Mouse (Mus musculus) spleen, adult 2 months (tissue): ENCODE measurements around the gene Ptprm. TPM values are rescaled to one million over a fixed set of nuclear protein-coding genes. Genes with fewer than 3 reads are reported as not detected.

Experiments
- DNase-seq, 2 experiments: peaks; one replicate each; pipeline versions ENCODE4 v3.0.0 to v3.0.0-alpha.2; 2012 to 2021; ENCODE audit warnings: low spot score in 2 of 2, low read depth in 1 of 2
- H3K27ac ChIP-seq: fragments of 200-500 bp; 2 replicates; pipeline ENCODE4 v1.5.1; 2012; ENCODE audit warnings: low read length, inconsistent platforms; ENCODE audit not compliant: insufficient read depth
- H3K27me3 ChIP-seq: fragments of 200-500 bp; 2 replicates; pipeline ENCODE4 v1.6.1; 2012; ENCODE audit warnings: mild to moderate bottlenecking, moderate library complexity, low read length, inconsistent platforms; ENCODE audit not compliant: control insufficient read depth, insufficient read depth
- H3K36me3 ChIP-seq: fragments of 200-500 bp; 2 replicates; pipeline ENCODE4 v1.6.1; 2012; ENCODE audit warnings: mild to moderate bottlenecking, low read length, inconsistent platforms; ENCODE audit not compliant: control insufficient read depth, insufficient read depth
- H3K4me1 ChIP-seq: fragments of 200-500 bp; 2 replicates; pipeline ENCODE4 v1.6.1; 2011; ENCODE audit warnings: inconsistent platforms; ENCODE audit not compliant: control insufficient read depth, insufficient read depth, insufficient read length
- H3K4me3 ChIP-seq: fragments of 200-500 bp; 2 replicates; pipeline ENCODE4 v1.5.1; 2011; ENCODE audit warnings: mild to moderate bottlenecking, inconsistent platforms; ENCODE audit not compliant: insufficient read depth, insufficient read length; ENCODE audit errors: extremely low read depth
- CTCF ChIP-seq: fragments of 200-500 bp; IDR thresholded peaks from 2 replicates; pipeline ENCODE4 v1.5.1; 2011; ENCODE audit warnings: mild to moderate bottlenecking, inconsistent platforms; ENCODE audit not compliant: insufficient read depth, insufficient read length, insufficient replicate concordance; ENCODE audit errors: extremely low read depth
- POLR2A ChIP-seq: fragments of 200-500 bp; IDR thresholded peaks from 2 replicates; pipeline ENCODE4 v1.6.1; 2011; ENCODE audit warnings: low read depth, low read length, inconsistent platforms
- WGBS: fragments of 180-500 bp; shearing (Covaris S2); methylation state at CpG from one replicate; pipeline ENCODE4 v1.1.7; 2018; 5-methylcytosine and 5-hydroxymethylcytosine counted together
- polyA plus RNA-seq: library from polyadenylated mRNA; depleted of rRNA; stranded (reverse); fragments of >200 nt; gene quantifications from 2 replicates; pipeline ENCODE4 v1.2.3, GENCODE M21; 2012

The Ptprm gene
- polyA plus RNA-seq, 1 experiment = 5.0 TPM

DNA sequence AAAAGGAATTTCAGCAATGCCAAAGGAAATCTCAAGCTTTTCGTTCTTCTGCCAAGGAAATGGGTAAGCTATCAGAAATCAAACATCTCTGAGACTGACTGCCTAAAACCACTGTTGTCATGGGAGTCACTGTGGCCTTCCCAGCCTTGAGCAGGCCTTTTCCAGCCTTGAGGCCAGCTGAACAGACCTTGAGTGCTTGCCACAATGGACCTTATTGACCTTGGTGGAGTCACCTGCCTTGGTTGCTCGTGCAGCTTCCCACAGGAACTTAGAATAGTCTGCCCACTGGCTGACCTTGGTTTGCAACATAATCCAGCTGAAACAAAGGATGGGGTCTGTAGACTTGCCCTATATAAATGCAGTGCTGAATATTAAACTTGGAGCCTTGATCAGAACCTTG is 395.5 kb downstream of the Ptprm start:
- no peak for DNase-seq
- Histone ChIP-seq H3K4me1 (no peaks in the 10 kb centered on the region), H3K27me3 (no peaks in the 10 kb centered on the region), H3K4me3 (no peak overlapping the region), H3K27ac (no peak overlapping the region), H3K36me3 (no peaks in the 10 kb centered on the region)
- TF ChIP-seq POLR2A (no peak), CTCF (no peak)
- WGBS = 60% methylated on average over 2 of the region's 2 CpGs

DNA sequence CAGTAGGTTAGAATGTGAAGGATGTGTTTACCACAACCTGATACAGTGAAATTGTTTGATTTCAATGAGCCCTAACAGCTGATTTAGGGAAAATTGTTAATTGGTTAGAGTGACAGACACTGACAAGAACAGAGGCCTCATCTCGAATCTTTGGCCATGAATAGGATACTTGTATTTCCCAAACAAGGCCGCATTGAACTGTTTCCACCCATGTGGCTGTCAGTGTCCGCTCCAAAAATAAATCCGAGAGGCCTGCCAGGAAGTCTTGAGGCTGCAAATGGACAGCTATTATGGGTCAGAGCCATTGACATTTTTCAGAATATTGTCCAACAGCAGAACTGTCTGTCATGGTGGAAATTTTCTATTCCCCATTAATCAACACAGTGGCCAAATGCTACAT is 409.8 kb downstream of the Ptprm start:
- WGBS = 86% methylated on average over 4 of the region's 4 CpGs
- no peak for DNase-seq
- Histone ChIP-seq H3K4me1 (no peaks in the 10 kb centered on the region), H3K27me3 (no peaks in the 10 kb centered on the region), H3K27ac (no peak overlapping the region), H3K4me3 (no peak overlapping the region), H3K36me3 (no peaks in the 10 kb centered on the region)
- TF ChIP-seq CTCF (no peak), POLR2A (no peak)

DNA sequence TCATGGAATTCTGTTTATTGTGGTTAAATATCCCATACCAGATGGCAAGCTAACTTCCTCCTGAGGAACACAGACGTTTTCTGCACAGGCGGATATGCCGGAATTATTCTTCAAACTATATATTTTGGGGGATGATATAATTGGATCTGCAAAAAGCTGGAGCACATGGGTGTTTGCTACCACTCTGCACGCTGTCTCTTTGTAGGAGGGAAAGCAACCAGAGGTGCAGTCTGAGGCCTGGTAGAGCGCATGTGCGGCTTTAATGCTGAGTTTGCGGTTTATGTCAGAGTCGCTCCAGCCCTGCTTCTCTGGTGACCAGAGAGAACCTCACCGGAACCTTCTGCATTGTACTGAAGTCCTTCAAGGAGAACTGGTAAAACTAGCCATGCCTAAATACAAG is 410.7 kb downstream of the Ptprm start:
- Histone ChIP-seq H3K27ac (no peak overlapping the region), H3K4me1 (no peaks in the 10 kb centered on the region), H3K36me3 (no peaks in the 10 kb centered on the region), H3K4me3 (no peak overlapping the region), H3K27me3 (no peaks in the 10 kb centered on the region)
- WGBS = 95% methylated on average over 9 of the region's 9 CpGs
- TF ChIP-seq POLR2A (no peak), CTCF (no peak)
- DNase-seq = no peak

DNA sequence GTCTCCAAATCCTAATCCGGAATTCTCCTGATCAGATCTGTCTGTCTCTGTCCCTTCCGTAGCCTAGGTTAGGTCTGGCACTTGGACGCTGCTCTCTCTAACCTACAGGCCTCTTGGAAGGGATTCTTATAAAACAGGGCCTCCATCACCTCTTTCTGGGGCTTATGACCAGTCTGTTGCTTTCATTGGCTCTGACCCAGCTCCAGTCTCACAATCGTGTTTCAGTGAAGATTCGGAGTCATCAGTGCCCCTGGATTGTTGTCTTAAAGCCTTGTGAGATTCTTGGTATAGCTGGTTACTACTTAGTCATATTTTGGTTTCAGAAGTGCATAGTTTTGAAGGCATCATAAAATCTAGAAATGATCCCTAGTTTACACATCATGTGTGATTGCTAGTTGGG is 428.6 kb downstream of the Ptprm start:
- no peak overlapping the region for H3K27ac ChIP-seq
- H3K27me3 ChIP-seq = no peaks in the 10 kb centered on the region
- DNase-seq = no peak
- H3K4me3 ChIP-seq = no peak overlapping the region
- no peak for TF ChIP-seq POLR2A
- TF ChIP-seq CTCF = no peak
- WGBS = 88% methylated on average over 5 of the region's 5 CpGs
- no peaks in the 10 kb centered on the region for H3K36me3 ChIP-seq
- H3K4me1 ChIP-seq = no peaks in the 10 kb centered on the region

DNA sequence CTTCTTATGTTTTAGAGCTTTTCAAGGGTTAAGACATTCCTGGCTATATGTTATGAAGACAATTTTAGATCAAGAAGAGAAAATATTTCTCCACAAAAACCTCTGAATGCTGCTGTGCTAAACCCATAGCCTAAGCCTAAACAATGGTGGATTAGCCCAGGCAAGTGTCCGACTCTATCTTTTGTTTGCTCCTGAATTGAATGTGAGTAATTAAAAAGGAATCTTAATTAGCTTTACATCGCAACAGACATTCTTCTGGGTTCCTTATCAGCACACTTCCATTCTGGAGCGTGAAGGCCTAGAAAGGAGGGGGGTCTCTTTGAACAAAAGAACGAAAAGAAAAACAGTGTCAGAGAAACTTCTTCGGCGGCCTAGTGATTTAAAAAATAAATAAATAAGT is 439.6 kb downstream of the Ptprm start:
- 88% methylated on average over 6 of the region's 6 CpGs for WGBS
- H3K27ac ChIP-seq = no peak overlapping the region
- no peak overlapping the region for H3K4me3 ChIP-seq
- no peak for DNase-seq
- H3K36me3 ChIP-seq = no peaks in the 10 kb centered on the region
- TF ChIP-seq POLR2A (no peak), CTCF (no peak)
- H3K4me1 ChIP-seq = no peaks in the 10 kb centered on the region
- no peaks in the 10 kb centered on the region for H3K27me3 ChIP-seq

DNA sequence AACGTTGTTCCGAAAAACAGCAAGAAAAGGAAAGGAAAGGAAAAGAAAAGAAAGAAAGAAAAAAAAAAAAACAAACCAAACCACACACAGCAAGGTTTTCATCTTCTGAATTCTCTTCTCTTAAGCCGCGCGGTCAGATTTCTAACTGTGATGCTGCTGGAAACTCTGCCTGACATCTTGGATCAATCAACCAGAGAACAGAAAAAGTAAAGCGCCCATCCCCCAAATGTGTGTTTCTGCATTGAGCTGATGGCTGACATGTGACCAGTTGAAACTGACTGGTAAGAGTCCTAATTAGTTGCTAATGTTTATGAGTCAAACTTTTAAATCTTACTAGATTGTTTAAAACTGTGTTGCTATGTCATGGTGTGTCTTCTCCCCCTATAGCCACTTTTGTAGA is 441.7 kb downstream of the Ptprm start:
- no peak overlapping the region for H3K27ac ChIP-seq
- no peaks in the 10 kb centered on the region for H3K36me3 ChIP-seq
- H3K4me1 ChIP-seq = no peaks in the 10 kb centered on the region
- no peaks in the 10 kb centered on the region for H3K27me3 ChIP-seq
- no peak overlapping the region for H3K4me3 ChIP-seq
- WGBS = 96% methylated on average over 6 of the region's 6 CpGs
- no peak for TF ChIP-seq POLR2A
- no peak for TF ChIP-seq CTCF
- DNase-seq = no peak

DNA sequence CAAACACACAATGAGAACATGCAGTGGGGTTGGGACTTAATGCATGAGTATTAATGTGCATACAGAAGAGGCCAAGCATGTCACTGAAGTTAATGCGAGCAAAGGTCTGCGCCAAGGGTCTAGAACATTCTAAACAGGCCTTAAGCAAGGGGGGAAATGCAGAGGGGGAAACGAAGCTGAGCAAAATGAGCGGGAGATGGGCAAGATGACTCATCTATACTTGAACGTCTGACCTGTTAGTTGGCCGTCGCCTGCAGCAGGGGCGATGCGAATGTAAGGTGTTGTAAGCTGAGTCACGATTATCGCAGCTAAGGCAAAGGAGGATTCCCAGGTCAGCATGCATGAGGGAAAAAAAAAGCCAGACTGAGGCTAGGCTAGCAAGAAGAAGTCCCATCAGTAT is 442.1 kb downstream of the Ptprm start:
- TF ChIP-seq CTCF (no peak), POLR2A (no peak)
- DNase-seq = no peak
- Histone ChIP-seq H3K4me3 (no peak overlapping the region), H3K36me3 (no peaks in the 10 kb centered on the region), H3K4me1 (no peaks in the 10 kb centered on the region), H3K27ac (no peak overlapping the region), H3K27me3 (no peaks in the 10 kb centered on the region)
- 92% methylated on average over 11 of the region's 11 CpGs for WGBS
